In the genomic region with DNA sequence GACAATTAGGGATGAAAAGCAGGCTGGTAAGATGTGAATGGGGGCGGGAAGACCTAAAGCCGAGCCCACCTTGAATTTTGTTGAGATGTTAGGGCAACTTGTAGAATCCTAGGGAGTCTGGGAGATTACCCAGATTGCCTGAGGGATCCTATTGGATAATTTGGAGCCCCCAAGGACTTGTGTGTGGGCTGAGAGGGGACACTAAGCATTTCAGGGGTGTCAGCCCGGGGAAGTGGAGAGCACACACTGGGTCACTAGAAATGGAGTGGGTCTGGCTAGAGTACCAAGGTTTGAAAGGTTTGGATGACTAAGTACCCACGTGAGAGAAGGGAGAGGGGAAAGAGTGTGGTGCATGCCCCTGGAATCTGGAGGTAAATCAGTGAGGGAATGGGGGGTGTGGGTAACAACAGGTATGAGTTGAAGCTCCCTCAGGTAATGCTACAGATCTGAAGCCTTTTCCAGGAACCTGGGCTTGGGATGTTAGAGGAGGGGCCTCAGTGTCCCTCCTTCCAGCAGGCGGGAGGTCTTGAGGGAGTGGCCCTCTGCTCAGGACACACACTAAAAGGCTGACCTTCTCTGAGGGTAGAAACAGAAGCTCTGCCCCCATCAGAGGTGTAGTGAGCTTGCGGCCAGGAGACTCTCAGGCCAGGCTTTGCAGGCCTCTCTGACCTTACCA, we compare ENCODE assay signal across 9 mouse cellular contexts. TPM values are rescaled to one million over a fixed set of nuclear protein-coding genes. Genes with fewer than 3 reads are reported as not detected.
A peak's percentile ranks its signal among the peaks of the same experiment; 100 is the strongest.
DNase-seq lines count a peak whose midpoint lies in the region; ATAC-seq and TF ChIP-seq lines count a peak whose summit lies in the region.
"Had no signal": no experiment of that assay in that cellular context is flagged by ENCODE, and none has a peak within 500 bp of the region (broad histone marks: within the 10 kb centered on the region; RNA-seq: fewer than 3 reads in every experiment).

No protein-coding gene starts in this region.

- H3K4me1 ChIP-seq in embryonic fibroblast, embryonic 13.5 days (ENCODE audit: control insufficient read depth, insufficient read depth, low read length): 0 out of 2 replicates have a peak, but pooled peaks cover 2% of the 10 kb centered on the region
- peaks cover 14% of the 10 kb centered on the region for H3K4me1 ChIP-seq in intestine, embryonic 16.5 days (ENCODE audit: control insufficient read depth, insufficient read depth, low read length)
- H3K4me1 ChIP-seq in neural tube, embryonic 15.5 days: peaks cover 30% of the 10 kb centered on the region
- peaks cover 3% of the 10 kb centered on the region; the same call in 1 of the 2 replicates for H3K4me1 ChIP-seq in kidney, adult 2 months (ENCODE audit: control insufficient read depth, insufficient read depth, low read length)

- TF ChIP-seq CTCF in left cerebral cortex, adult 2 months (IDR thresholded peaks at IDR 0.05): no peak
- no peak for TF ChIP-seq CTCF in embryonic fibroblast, embryonic 13.5 days (IDR thresholded peaks at IDR 0.05; ENCODE audit: borderline replicate concordance, insufficient read depth, low read length)
- no peak for TF ChIP-seq CTCF in kidney, adult 2 months (conservative IDR thresholded peaks at IDR 0.05; ENCODE audit: insufficient read depth, insufficient read length, low read depth, low read length)

- no peak for DNase-seq in left cerebral cortex, adult 2 months (ENCODE audit: extremely low spot score in 1 of 2, low spot score in 2 of 2)
- no peak for DNase-seq in left cerebral cortex, postnatal 4 days
- DNase-seq in right cerebral cortex, adult 2 months (ENCODE audit: low spot score in 2 of 2): no peak
- DNase-seq in kidney, adult 18-20 months: no peak
- DNase-seq in kidney, adult 2 months: no peak
- DNase-seq: lung, adult 2 months had no signal

- peak overlapping the region; percentile 87; the same call in 1 of the 2 replicates for H3K27ac ChIP-seq in left cerebral cortex, adult 2 months
- H3K27ac ChIP-seq in embryonic fibroblast, embryonic 13.5 days (ENCODE audit: insufficient read depth, low read length): no peak overlapping the region
- H3K27ac ChIP-seq in intestine, embryonic 16.5 days (ENCODE audit: low read length): 0 out of 2 replicates have a peak overlapping the region, but pooled peaks have one; percentile 4
- H3K27ac ChIP-seq in neural tube, embryonic 15.5 days (replicated peaks): no peak overlapping the region; the same call in 1 of the 2 replicates
- H3K27ac ChIP-seq in kidney, adult 2 months (ENCODE audit: insufficient read depth, low read depth, low read length): no peak overlapping the region

- peak overlapping the region; percentile 87 for H3K9ac ChIP-seq in intestine, embryonic 16.5 days (ENCODE audit: low read depth, low read length)
- peak overlapping the region; percentile 95 for H3K9ac ChIP-seq in neural tube, embryonic 15.5 days (replicated peaks)

- TF ChIP-seq POLR2A in embryonic fibroblast, embryonic 13.5 days (IDR thresholded peaks at IDR 0.05; ENCODE audit: low read depth, low read length): no peak
- TF ChIP-seq POLR2A in kidney, adult 2 months (IDR thresholded peaks at IDR 0.05; ENCODE audit: low read depth, low read length): no peak

- ATAC-seq in intestine, embryonic 16.5 days: no peak
- ATAC-seq in neural tube, embryonic 15.5 days (ENCODE audit: low FRiP score): no peak

- H3K36me3 ChIP-seq in intestine, embryonic 16.5 days (ENCODE audit: control insufficient read depth, insufficient read depth, low read length): peaks cover 13% of the 10 kb centered on the region
- peaks cover 48% of the 10 kb centered on the region for H3K36me3 ChIP-seq in neural tube, embryonic 15.5 days
- peaks cover 1% of the 10 kb centered on the region; the same call in 1 of the 2 replicates for H3K36me3 ChIP-seq in kidney, adult 2 months (ENCODE audit: control insufficient read depth, insufficient read depth, low read length)

- H3K4me3 ChIP-seq in left cerebral cortex, adult 2 months: peak overlapping the region; percentile 77
- H3K4me3 ChIP-seq in embryonic fibroblast, embryonic 13.5 days (ENCODE audit: insufficient read depth, low read length): peak overlapping the region; percentile 56
- peak overlapping the region; percentile 91 for H3K4me3 ChIP-seq in intestine, embryonic 16.5 days (ENCODE audit: low read length)
- peak overlapping the region; percentile 85 for H3K4me3 ChIP-seq in neural tube, embryonic 15.5 days (replicated peaks)
- no peak overlapping the region for H3K4me3 ChIP-seq in kidney, adult 2 months (ENCODE audit: insufficient read depth, low read depth, low read length)

- 35% methylated on average over 6 of the region's 6 CpGs for WGBS in intestine, embryonic 16.5 days
- 41% methylated on average over 6 of the region's 6 CpGs for whole genome bisulfite sequencing in neural tube, embryonic 15.5 days
- WGBS in kidney, adult 2 months: 63% methylated on average over 6 of the region's 6 CpGs

- H3K27me3 ChIP-seq in intestine, embryonic 16.5 days (replicated peaks; ENCODE audit: control insufficient read depth, insufficient read depth, low read length): no peaks in the 10 kb centered on the region
- no peaks in the 10 kb centered on the region for H3K27me3 ChIP-seq in neural tube, embryonic 15.5 days (replicated peaks)
- no peaks in the 10 kb centered on the region for H3K27me3 ChIP-seq in kidney, adult 2 months (replicated peaks; ENCODE audit: control insufficient read depth, insufficient read depth, low read length)

- peak overlapping the region; percentile 87 for H3K4me2 ChIP-seq in intestine, embryonic 16.5 days (ENCODE audit: low read depth, low read length)
- peak overlapping the region; percentile 88 for H3K4me2 ChIP-seq in neural tube, embryonic 15.5 days

- intact Hi-C loops in left cerebral cortex, adult 2 months (cut with DNase I): loop anchor here (5.0 kb wide), 2 partner anchors 235 to 1245 kb away; a partner anchor contains a TSS
- intact Hi-C loops in left cerebral cortex, postnatal 4 days (cut with DNase I): loop anchor here (10.0 kb wide), 1 partner anchor 73 kb away; no protein-coding TSS in a partner anchor

- H3K9me3 ChIP-seq in intestine, embryonic 16.5 days (ENCODE audit: control insufficient read depth, low read length): no peaks in the 10 kb centered on the region
- no peaks in the 10 kb centered on the region for H3K9me3 ChIP-seq in neural tube, embryonic 15.5 days (replicated peaks)

RNA-seq across cellular contexts. Expression of a gene that starts 3.4 kb away (rescaled TPM):
- 10 to 100 TPM; 72.4 to 81.5 TPM for total RNA-seq in left cerebral cortex, adult 2 months (2021)
- total RNA-seq in left cerebral cortex, postnatal 4 days (2021): 100 to 1,000 TPM; 143 to 148 TPM
- polyA plus RNA-seq in embryonic fibroblast, embryonic 13.5 days (2011; ENCODE audit: insufficient read length, low read depth, missing spikeins): 16.0 and 17.8 TPM in 2 replicates
- 1.9 and 2.4 TPM in 2 replicates for polyA plus RNA-seq in intestine, embryonic 16.5 days (2015; fragmentation: Nextera tagmentation; extraction: Ambion mirVana)
- polyA plus RNA-seq in neural tube, embryonic 15.5 days (2015; fragmentation: Nextera tagmentation; extraction: Ambion mirVana): 6.9 and 8.7 TPM in 2 replicates
- polyA plus RNA-seq in kidney, adult 2 months (2012; rRNA removed): 14.6 and 20.8 TPM in 2 replicates

RNA-seq across cellular contexts. Expression of a gene that starts 15.7 kb away (rescaled TPM):
- not detected for total RNA-seq in left cerebral cortex, adult 2 months (2021)
- total RNA-seq in left cerebral cortex, postnatal 4 days (2021): not detected
- not detected in 2 replicates for polyA plus RNA-seq in embryonic fibroblast, embryonic 13.5 days (2011; ENCODE audit: insufficient read length, low read depth, missing spikeins)
- 0.07 and 0.12 TPM in 2 replicates for polyA plus RNA-seq in intestine, embryonic 16.5 days (2015; fragmentation: Nextera tagmentation; extraction: Ambion mirVana)
- 0.09 and 0.13 TPM in 2 replicates for polyA plus RNA-seq in neural tube, embryonic 15.5 days (2015; fragmentation: Nextera tagmentation; extraction: Ambion mirVana)
- polyA plus RNA-seq in kidney, adult 2 months (2012; rRNA removed): not detected in 2 replicates
- polyA plus RNA-seq: lung, adult 2 months had no signal

RNA-seq across cellular contexts. Expression of a gene that starts 21.9 kb away (rescaled TPM):
- 10 to 100 TPM; 19.8 to 21.8 TPM for total RNA-seq in left cerebral cortex, adult 2 months (2021)
- 10 to 100 TPM; 14.2 to 15.1 TPM for total RNA-seq in left cerebral cortex, postnatal 4 days (2021)
- polyA plus RNA-seq in embryonic fibroblast, embryonic 13.5 days (2011; ENCODE audit: insufficient read length, low read depth, missing spikeins): 19.8 and 23.3 TPM in 2 replicates
- polyA plus RNA-seq in intestine, embryonic 16.5 days (2015; fragmentation: Nextera tagmentation; extraction: Ambion mirVana): 24.6 and 24.9 TPM in 2 replicates
- 8.6 and 13.5 TPM in 2 replicates for polyA plus RNA-seq in neural tube, embryonic 15.5 days (2015; fragmentation: Nextera tagmentation; extraction: Ambion mirVana)
- polyA plus RNA-seq in kidney, adult 2 months (2012; rRNA removed): 28.2 and 34.6 TPM in 2 replicates

RNA-seq across cellular contexts. Expression of a gene that starts 28.8 kb away (rescaled TPM):
- 10 to 100 TPM; 48.8 to 55.2 TPM for total RNA-seq in left cerebral cortex, adult 2 months (2021)
- 10 to 100 TPM; 46.2 to 47.4 TPM for total RNA-seq in left cerebral cortex, postnatal 4 days (2021)
- polyA plus RNA-seq in embryonic fibroblast, embryonic 13.5 days (2011; ENCODE audit: insufficient read length, low read depth, missing spikeins): 29.3 and 33.8 TPM in 2 replicates
- 6.2 and 11.4 TPM in 2 replicates for polyA plus RNA-seq in intestine, embryonic 16.5 days (2015; fragmentation: Nextera tagmentation; extraction: Ambion mirVana)
- 17.8 and 19.5 TPM in 2 replicates for polyA plus RNA-seq in neural tube, embryonic 15.5 days (2015; fragmentation: Nextera tagmentation; extraction: Ambion mirVana)
- polyA plus RNA-seq in kidney, adult 2 months (2012; rRNA removed): 8.8 and 10.9 TPM in 2 replicates

RNA-seq across cellular contexts. Expression of a gene that starts 35.2 kb away (rescaled TPM):
- total RNA-seq in left cerebral cortex, adult 2 months (2021): 1 to 10 TPM; 2.8 to 3.8 TPM
- total RNA-seq in left cerebral cortex, postnatal 4 days (2021): 1 to 10 TPM; 5.3 to 6.5 TPM
- polyA plus RNA-seq in embryonic fibroblast, embryonic 13.5 days (2011; ENCODE audit: insufficient read length, low read depth, missing spikeins): 14.9 and 27.8 TPM in 2 replicates
- 5.2 and 6.5 TPM in 2 replicates for polyA plus RNA-seq in intestine, embryonic 16.5 days (2015; fragmentation: Nextera tagmentation; extraction: Ambion mirVana)
- polyA plus RNA-seq in neural tube, embryonic 15.5 days (2015; fragmentation: Nextera tagmentation; extraction: Ambion mirVana): 3.6 and 6.2 TPM in 2 replicates
- polyA plus RNA-seq in kidney, adult 2 months (2012; rRNA removed): 19.4 and 20.6 TPM in 2 replicates

Comparison
In these comparisons a context has a peak if more than half of its experiments do, and no peak if none do; other contexts are left out.
1. H3K27ac ChIP-seq: peak in left cerebral cortex, adult 2 months (single experiment) and intestine, embryonic 16.5 days (single experiment); none in embryonic fibroblast, embryonic 13.5 days (single experiment), neural tube, embryonic 15.5 days (single experiment) and kidney, adult 2 months (single experiment).